Mouse (Mus musculus) megakaryocyte, adult 5-6 weeks (primary cell): ENCODE data around the gene Numb. TPM values are rescaled to one million over a fixed set of nuclear protein-coding genes. Genes with fewer than 3 reads are reported as not detected.
A peak's percentile ranks its signal among the peaks of the same experiment; 100 is the strongest.

ENCODE experiments used
- ATAC-seq: 2 replicates; pipeline ENCODE4 v1.8.0; 2016; ENCODE audit warnings: mild to moderate bottlenecking, inconsistent platforms; ENCODE audit not compliant: poor library complexity, severe bottlenecking
- total RNA-seq, 2 experiments: library from RNA; stranded (forward) in 1 of 2; stranded (reverse) in 1 of 2; fragments of 153-499, 151-499 nt in 1 of 2; fragments of 221-1000, 200-1000 nt in 1 of 2; gene quantifications; 2 replicates each; pipeline versions ENCODE4 v1.2.3 to v1.2.4; 2015 to 2017

The Numb gene
- total RNA-seq, 2 experiments from 2014 or later, result 28.4 to 36.0 TPM

- no peak for ATAC-seq
These were observed 132.5 kb downstream of the Numb start for GRCm38 (mm10) chr12:83789051-83789780.

GRCm38 (mm10) chr12:83785305-83785704, 136.4 kb downstream of the Numb start:
- ATAC-seq, result no peak

GRCm38 (mm10) chr12:83782669-83783068, 139.1 kb downstream of the Numb start:
- no peak for ATAC-seq

GRCm38 (mm10) chr12:83781640-83782278, 140.0 kb downstream of the Numb start:
- no peak for ATAC-seq

- ATAC-seq, result no peak
These were observed 140.5 kb downstream of the Numb start for GRCm38 (mm10) chr12:83781204-83781603.

GRCm38 (mm10) chr12:83780181-83780580, 141.6 kb downstream of the Numb start:
- no peak for ATAC-seq

- no peak for ATAC-seq
These were observed 145.0 kb downstream of the Numb start for GRCm38 (mm10) chr12:83776766-83777165.

GRCm38 (mm10) chr12:83775621-83776020, 146.1 kb downstream of the Numb start:
- ATAC-seq, result no peak

- 0 out of 2 replicates have a peak, but pooled peaks have one; percentile 33 for ATAC-seq
These were observed 151.1 kb downstream of the Numb start for GRCm38 (mm10) chr12:83770418-83771256.

- ATAC-seq, result no peak
These were observed 153.4 kb downstream of the Numb start for GRCm38 (mm10) chr12:83768235-83768899.

- ATAC-seq, result no peak
These were observed 153.9 kb downstream of the Numb start for GRCm38 (mm10) chr12:83767833-83768232.

- no peak for ATAC-seq
These were observed 155.7 kb downstream of the Numb start for GRCm38 (mm10) chr12:83765965-83766603.

- ATAC-seq, result no peak
These were observed 157.2 kb downstream of the Numb start for GRCm38 (mm10) chr12:83764519-83764918.

- ATAC-seq, result no peak
These were observed 157.7 kb downstream of the Numb start for GRCm38 (mm10) chr12:83764044-83764365.

GRCm38 (mm10) chr12:83763311-83764043, 158.3 kb downstream of the Numb start, which contains the start of gene Papln:
Gene Papln, plus strand, starts transcription at chr12:83763634.
- 0 out of 2 replicates have a peak, but pooled peaks have one; percentile 18 for ATAC-seq

GRCm38 (mm10) chr12:83762706-83763105, 159.0 kb downstream of the Numb start:
- peak; percentile 80 for ATAC-seq

GRCm38 (mm10) chr12:83760201-83760600, 161.5 kb downstream of the Numb start:
- ATAC-seq, result no peak

GRCm38 (mm10) chr12:83758735-83759134, 163.0 kb downstream of the Numb start:
- ATAC-seq, result no peak

GRCm38 (mm10) chr12:83752495-83752894, 169.2 kb downstream of the Numb start:
- no peak for ATAC-seq

GRCm38 (mm10) chr12:83749186-83749585, 172.5 kb downstream of the Numb start:
- ATAC-seq, result no peak
